Mouse (Mus musculus) urinary bladder, postnatal 0 days (tissue): Measurements from ENCODE around the gene Hist2h3c1. TPM values are rescaled to one million over a fixed set of nuclear protein-coding genes. Genes with fewer than 3 reads are reported as not detected.

ENCODE experiments used
- microRNA-seq: library from miRNA; unstranded; fragments of <30 nt; microRNA quantifications from one replicate; pipeline ENCODE4, GENCODE M21; 2016
- polyA plus RNA-seq: library from polyadenylated mRNA; unstranded; fragments of >200 nt; fragmentation: Nextera tagmentation; extraction: Ambion mirVana; gene quantifications from 2 replicates; pipeline ENCODE4 v1.2.1, GENCODE M21; 2015

Gene Hist2h3c1
- polyA plus RNA-seq, result 0.58 and 1.5 TPM in 2 replicates

GRCm38 (mm10) chr3:96246427-96246856 lies at the start of gene Hist2h3c1:
TSS of gene Hist2h3c1 (plus strand) at chr3:96246685.

DNA sequence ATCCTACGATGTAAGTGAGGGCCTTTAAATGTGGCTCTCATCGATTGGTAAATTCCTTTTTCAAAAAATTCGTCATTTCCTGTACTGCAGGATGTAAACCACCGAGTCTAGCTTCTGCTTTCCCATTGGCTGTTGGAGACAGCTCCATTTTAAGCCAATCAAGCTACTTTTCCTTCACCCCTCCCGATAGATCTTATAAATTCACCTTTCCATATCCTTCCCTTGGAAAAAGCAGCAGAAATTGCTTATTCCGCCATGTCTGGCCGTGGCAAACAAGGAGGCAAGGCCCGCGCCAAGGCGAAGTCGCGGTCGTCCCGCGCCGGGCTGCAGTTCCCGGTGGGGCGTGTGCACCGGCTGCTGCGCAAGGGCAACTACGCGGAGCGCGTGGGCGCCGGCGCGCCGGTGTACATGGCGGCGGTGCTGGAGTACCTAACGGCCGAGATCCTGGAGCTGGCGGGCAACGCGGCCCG lies 26.8 kb upstream of the Hist2h3c1 start, which contains the start of the genes Bola1 and Hist2h2ab:
Gene Bola1 (minus strand): TSS at position 49 of the 470 bp plus-strand sequence.
Gene Hist2h2ab (plus strand): TSS at position 205 of the 470 bp plus-strand sequence.

GRCm38 (mm10) chr3:96220765-96221639 lies 25.5 kb upstream of the Hist2h3c1 start, which contains the start of the genes Hist2h2ac and Hist2h2be:
TSS of gene Hist2h2ac (minus strand) at chr3:96220880.
TSS of gene Hist2h2be (plus strand) at chr3:96221119.

GRCm38 (mm10) chr3:96238954-96239793 lies 7.3 kb upstream of the Hist2h3c1 start, which contains the start of gene Hist2h3c2:
TSS of gene Hist2h3c2 (minus strand) at chr3:96239127.

DNA sequence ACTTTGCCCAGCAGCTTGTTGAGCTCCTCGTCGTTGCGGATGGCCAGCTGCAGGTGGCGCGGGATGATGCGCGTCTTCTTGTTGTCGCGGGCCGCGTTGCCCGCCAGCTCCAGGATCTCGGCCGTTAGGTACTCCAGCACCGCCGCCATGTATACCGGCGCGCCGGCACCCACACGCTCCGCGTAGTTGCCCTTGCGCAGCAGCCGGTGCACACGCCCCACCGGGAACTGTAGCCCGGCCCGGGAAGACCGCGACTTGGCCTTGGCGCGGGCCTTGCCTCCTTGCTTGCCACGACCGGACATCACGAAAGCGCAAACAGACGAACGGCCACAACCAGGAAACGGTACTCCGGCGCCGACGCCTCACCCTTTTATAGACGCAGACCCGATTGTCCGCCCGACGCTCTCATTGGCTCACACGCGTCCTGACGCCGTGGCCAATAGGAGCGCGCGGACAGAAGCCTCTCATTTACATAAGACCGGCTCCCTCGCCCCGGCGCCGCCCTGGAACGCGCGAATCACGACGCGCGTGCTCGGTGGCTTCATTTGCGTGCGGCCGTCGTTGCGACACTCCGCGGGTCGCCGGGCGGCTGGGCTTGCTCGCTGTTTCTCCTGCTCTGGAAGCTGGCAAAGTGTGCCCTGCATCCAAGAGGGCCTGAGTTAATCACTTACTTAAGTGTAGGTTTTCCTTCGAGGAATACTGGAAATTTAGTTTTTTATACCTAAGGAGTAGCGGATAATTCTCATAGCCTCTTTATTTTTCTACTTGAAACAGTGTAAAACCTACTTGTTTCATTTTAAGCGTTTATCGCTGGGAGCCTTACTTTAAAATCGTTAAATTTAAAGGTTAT lies 6.3 kb upstream of the Hist2h3c1 start, which contains the start of gene Hist2h2aa2:
Gene Hist2h2aa2 (minus strand): TSS at position 328 of the 850 bp plus-strand sequence.

GRCm38 (mm10) chr3:96245003-96245886 lies 1.2 kb upstream of the Hist2h3c1 start, which contains the start of gene Hist2h2aa1:
TSS of gene Hist2h2aa1 (plus strand) at chr3:96245497.

GRCm38 (mm10) chr3:96262979-96263550 lies 16.6 kb downstream of the Hist2h3c1 start, which contains the start of gene Hist2h4:
TSS of gene Hist2h4 (minus strand) at chr3:96263311.

DNA sequence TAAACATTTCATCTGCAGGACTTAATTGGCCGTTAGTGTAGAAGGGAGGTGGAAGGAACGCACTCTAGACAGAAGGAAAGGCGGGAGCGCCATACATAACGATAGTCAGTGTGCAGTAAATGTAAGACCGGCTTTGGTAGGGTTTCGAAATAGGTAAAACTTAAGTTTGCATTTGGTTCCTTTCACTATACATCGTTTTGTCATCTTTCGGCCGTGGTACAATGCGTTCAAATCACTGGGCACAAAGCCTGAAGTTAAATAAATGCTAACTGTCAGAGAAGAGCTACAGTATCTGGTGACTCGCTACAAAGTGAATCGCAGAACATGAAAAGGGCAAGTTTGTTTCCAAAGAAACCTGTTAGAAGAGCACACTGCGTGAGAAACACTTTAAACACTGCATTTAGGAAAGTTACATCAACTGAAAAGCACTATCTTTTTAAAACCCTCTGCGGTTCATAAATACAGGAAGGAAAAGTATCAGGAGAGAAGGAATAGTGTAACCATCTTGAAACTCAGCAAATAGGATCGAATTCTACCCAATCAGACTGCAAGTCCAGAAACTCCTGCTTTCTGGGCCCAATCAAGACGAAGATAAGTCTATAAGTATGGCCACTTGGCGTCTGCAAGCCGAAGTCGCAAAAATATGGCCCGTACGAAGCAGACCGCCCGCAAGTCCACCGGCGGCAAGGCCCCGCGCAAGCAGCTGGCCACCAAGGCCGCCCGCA lies 21.7 kb downstream of the Hist2h3c1 start, which contains the start of gene Hist2h3b:
Gene Hist2h3b (plus strand): TSS at position 604 of the 725 bp plus-strand sequence.

DNA sequence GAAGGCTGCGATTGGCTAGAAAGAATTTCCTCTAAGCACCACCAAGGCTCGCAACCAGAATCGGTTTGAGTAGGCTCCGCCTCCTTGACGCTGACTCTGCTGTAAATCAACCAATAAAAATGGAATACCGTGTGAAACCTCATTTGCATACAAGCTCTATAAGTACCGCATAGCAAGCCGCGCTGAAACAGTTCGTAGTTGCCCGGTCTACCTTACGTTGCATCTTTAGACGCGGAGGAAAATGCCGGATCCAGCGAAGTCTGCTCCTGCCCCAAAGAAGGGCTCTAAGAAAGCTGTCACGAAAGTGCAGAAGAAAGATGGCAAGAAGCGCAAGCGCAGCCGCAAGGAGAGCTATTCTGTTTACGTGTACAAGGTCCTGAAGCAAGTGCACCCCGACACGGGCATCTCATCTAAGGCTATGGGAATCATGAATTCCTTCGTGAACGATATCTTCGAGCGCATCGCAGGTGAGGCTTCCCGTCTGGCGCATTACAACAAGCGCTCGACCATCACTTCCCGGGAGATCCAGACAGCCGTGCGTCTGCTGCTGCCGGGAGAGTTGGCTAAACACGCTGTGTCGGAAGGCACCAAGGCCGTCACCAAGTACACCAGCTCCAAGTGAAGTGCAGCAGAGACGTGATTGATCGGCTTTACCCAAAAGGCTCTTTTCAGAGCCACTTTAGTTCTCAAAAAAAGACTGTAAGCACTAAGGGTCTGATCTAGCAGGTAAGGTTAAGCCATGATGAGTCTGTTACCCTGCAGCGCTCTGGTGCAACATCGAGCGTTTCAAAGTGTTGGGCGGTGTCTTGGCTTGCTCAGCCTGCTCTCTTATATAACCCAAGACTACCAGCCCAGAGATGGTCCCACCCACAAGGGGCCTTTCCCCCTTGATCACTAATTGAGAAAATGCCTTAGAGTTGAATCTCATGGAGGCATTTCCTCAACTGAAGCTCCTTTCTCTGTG lies 23.3 kb downstream of the Hist2h3c1 start, which contains the start of gene Hist2h2bb:
Gene Hist2h2bb (plus strand): TSS at position 242 of the 964 bp plus-strand sequence.

DNA sequence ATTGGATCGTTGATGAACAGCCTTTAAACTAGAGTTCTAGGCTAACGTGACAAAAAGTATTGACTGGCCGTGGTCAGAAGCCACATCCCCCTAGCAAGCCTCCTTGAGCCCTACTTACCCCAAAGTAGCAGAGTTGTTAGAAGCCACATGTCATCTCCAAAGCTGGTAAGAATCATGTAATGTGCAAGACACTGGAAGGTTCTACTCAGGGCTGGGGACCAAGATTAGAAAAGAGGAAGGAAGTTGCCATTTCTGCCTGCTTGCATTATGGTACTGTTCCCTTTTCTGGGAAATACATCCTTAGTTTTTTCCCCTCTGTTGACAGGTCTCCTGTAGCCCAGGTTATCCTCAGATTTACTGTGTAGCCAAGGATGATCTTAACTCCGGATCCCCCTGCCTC lies 47.3 kb downstream of the Hist2h3c1 start, which contains the start of gene Fcgr1:
Gene Fcgr1 (minus strand): TSS at position 183 of the 400 bp plus-strand sequence.

Small RNA genes lying within 50 kb of the gene (microRNA-seq; reads per million reads assigned to microRNA genes)
- gene Gm44492, result not detected
- not detected for gene Gm47311
- not detected for gene Gm47313

Other genes with a start within 250 kb of the Hist2h3c1 start
- 24.9 and 26.9 TPM in 2 replicates for gene Vps45, start 188.2 kb upstream of the Hist2h3c1 start, polyA plus RNA-seq
- 18.0 and 20.8 TPM in 2 replicates for gene Otud7b, start 142.2 kb upstream of the Hist2h3c1 start, polyA plus RNA-seq
- 13.2 and 15.1 TPM in 2 replicates for gene Mtmr11, start 84.7 kb upstream of the Hist2h3c1 start, polyA plus RNA-seq
- gene Sf3b4, start 74.4 kb upstream of the Hist2h3c1 start, polyA plus RNA-seq, result 80.2 and 87.8 TPM in 2 replicates
- 2.2 and 2.8 TPM in 2 replicates for gene Sv2a, start 65.5 kb upstream of the Hist2h3c1 start, polyA plus RNA-seq
- 40.9 and 46.7 TPM in 2 replicates for gene Bola1, start 27.0 kb upstream of the Hist2h3c1 start, polyA plus RNA-seq
- not detected in 2 replicates for gene Hist2h2ab, start 26.8 kb upstream of the Hist2h3c1 start, polyA plus RNA-seq
- gene Hist2h2ac, start 25.8 kb upstream of the Hist2h3c1 start, polyA plus RNA-seq, result 1.8 and 3.0 TPM in 2 replicates
- 3.3 and 3.4 TPM in 2 replicates for gene Hist2h2be, start 25.6 kb upstream of the Hist2h3c1 start, polyA plus RNA-seq
- 2.2 and 3.0 TPM in 2 replicates for gene Hist2h3c2, start 7.6 kb upstream of the Hist2h3c1 start, polyA plus RNA-seq
- 129 and 159 TPM in 2 replicates for gene Hist2h2aa2, start 6.4 kb upstream of the Hist2h3c1 start, polyA plus RNA-seq
- gene Hist2h2aa1, start 1.2 kb upstream of the Hist2h3c1 start, polyA plus RNA-seq, result 43.1 and 47.9 TPM in 2 replicates
- gene Hist2h4, start 16.6 kb downstream of the Hist2h3c1 start, polyA plus RNA-seq, result 4.2 and 7.1 TPM in 2 replicates
- 12.7 and 16.3 TPM in 2 replicates for gene Hist2h3b, start 22.0 kb downstream of the Hist2h3c1 start, polyA plus RNA-seq
- gene Hist2h2bb, start 23.1 kb downstream of the Hist2h3c1 start, polyA plus RNA-seq, result 0.95 and 1.8 TPM in 2 replicates
- gene Fcgr1, start 47.3 kb downstream of the Hist2h3c1 start, polyA plus RNA-seq, result 4.6 and 8.0 TPM in 2 replicates
- 0.30 and 0.35 TPM in 2 replicates for gene BC107364, start 205.6 kb downstream of the Hist2h3c1 start, polyA plus RNA-seq